In the genomic region with DNA sequence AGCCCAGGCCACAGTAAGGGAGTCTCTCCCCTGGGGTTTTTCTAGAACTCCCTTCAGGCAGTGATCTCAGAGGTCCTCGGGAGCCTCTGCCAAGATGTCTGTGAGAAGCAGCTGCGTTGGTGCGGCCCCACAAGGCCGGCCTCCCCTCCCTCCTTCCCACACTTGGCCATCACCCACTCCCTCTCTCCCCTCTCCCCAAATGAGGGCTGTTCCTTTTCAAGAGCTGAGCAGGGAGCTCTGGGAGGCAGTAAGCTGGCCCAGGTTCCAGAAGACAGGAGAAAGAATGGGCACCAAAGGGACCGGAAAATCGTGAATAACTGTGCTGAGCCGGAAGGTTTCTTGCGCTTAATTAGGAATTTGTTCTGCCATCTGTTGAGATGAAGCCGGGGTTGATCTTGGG, we compare ENCODE assay signal across 9 mouse cellular contexts. TPM values are rescaled to one million over a fixed set of nuclear protein-coding genes. Genes with fewer than 3 reads are reported as not detected.
A peak's percentile ranks its signal among the peaks of the same experiment; 100 is the strongest.
DNase-seq lines count a peak whose midpoint lies in the region; TF ChIP-seq lines count a peak whose summit lies in the region.
"Had no signal": no experiment of that assay in that cellular context is flagged by ENCODE, and none has a peak within 500 bp of the region (broad histone marks: within the 10 kb centered on the region; RNA-seq: fewer than 3 reads in every experiment).

No protein-coding gene starts in this region.

- H3K27me3 ChIP-seq in cerebellum, adult 2 months (ENCODE audit: control insufficient read depth, insufficient read depth, low read length), result no peaks in the 10 kb centered on the region
- no peaks in the 10 kb centered on the region for H3K27me3 ChIP-seq in thymus, adult 2 months (ENCODE audit: control insufficient read depth, insufficient read depth, low read length)

- H3K36me3 ChIP-seq in thymus, adult 2 months (ENCODE audit: control insufficient read depth, insufficient read depth, low read length), result no peaks in the 10 kb centered on the region
- H3K36me3 ChIP-seq: heart, embryonic 12.5 days had no signal

- no peak for TF ChIP-seq CTCF in cerebellum, adult 2 months (IDR thresholded peaks at IDR 0.05; ENCODE audit: borderline replicate concordance, insufficient read depth, low read depth, low read length)
- TF ChIP-seq CTCF in thymus, adult 2 months (IDR thresholded peaks at IDR 0.05; ENCODE audit: borderline replicate concordance, control insufficient read depth, extremely low read depth, insufficient read depth, low read length, poor library complexity), result no peak

- 16% methylated on average over 9 of the region's 9 CpGs for WGBS in cerebellum, adult 2 months
- WGBS in thymus, adult 2 months, result 46% methylated on average over 9 of the region's 9 CpGs

- peaks cover 69% of the 10 kb centered on the region for H3K4me1 ChIP-seq in cerebellum, adult 2 months (ENCODE audit: control insufficient read depth, insufficient read depth, low read length)
- peaks cover 92% of the 10 kb centered on the region for H3K4me1 ChIP-seq in thymus, adult 2 months (replicated peaks; ENCODE audit: control insufficient read depth, insufficient read depth, low read length)

- peak in 1 of 2 experiments; percentile 52 for DNase-seq in cerebellum, adult 2 months
- no peak for DNase-seq in cerebellum, adult 11-12 months
- DNase-seq in layer of hippocampus, adult 9-11 months, result peak; percentile 51
- DNase-seq in layer of hippocampus, postnatal 25 days (ENCODE audit: extremely low spot score in 1 of 2, low spot score in 1 of 2), result no peak
- DNase-seq in thymus, adult 2 months, result no peak
- DNase-seq in thymus, postnatal 36 days, result no peak
- no peak for DNase-seq in ovary, postnatal 36 days (ENCODE audit: low spot score)
- DNase-seq in gastrocnemius, postnatal 10 days, result no peak

- no peak overlapping the region for H3K4me3 ChIP-seq in cerebellum, adult 2 months (replicated peaks; ENCODE audit: insufficient read depth, low read depth, low read length)
- no peak overlapping the region for H3K4me3 ChIP-seq in thymus, adult 2 months (ENCODE audit: control insufficient read depth, insufficient read depth, low read length)
- H3K4me3 ChIP-seq: heart, embryonic 12.5 days had no signal

- no peak for TF ChIP-seq POLR2A in cerebellum, adult 2 months (IDR thresholded peaks at IDR 0.05; ENCODE audit: borderline replicate concordance, insufficient read depth, low read length)
- TF ChIP-seq POLR2A in thymus, adult 2 months (IDR thresholded peaks at IDR 0.05; ENCODE audit: control insufficient read depth, extremely low read depth, insufficient read depth, low read length, poor library complexity), result no peak

- peak overlapping the region; percentile 35; the same call in 1 of the 2 replicates for H3K27ac ChIP-seq in cerebellum, adult 2 months (ENCODE audit: insufficient read depth, low read length)
- H3K27ac ChIP-seq in thymus, adult 2 months (ENCODE audit: control insufficient read depth, insufficient read depth, low read length), result peak overlapping the region; percentile 99

RNA-seq across cellular contexts. Expression of gene Grin2c, which starts 35.1 kb away (rescaled TPM):
- 249 and 283 TPM in 2 replicates for polyA plus RNA-seq in cerebellum, adult 2 months (2012; rRNA removed)
- 10 to 100 TPM; 47.3 to 47.4 TPM for total RNA-seq in layer of hippocampus, postnatal 25 days (2021)
- polyA plus RNA-seq in thymus, adult 2 months (2012; rRNA removed), result 6.5 and 7.1 TPM in 2 replicates
- under 1 TPM; 0.05 to 0.16 TPM for total RNA-seq in gastrocnemius, postnatal 10 days (2021)

RNA-seq across cellular contexts. Expression of gene Nat9, which starts 44.3 kb away (rescaled TPM):
- polyA plus RNA-seq in cerebellum, adult 2 months (2012; rRNA removed), result 30.8 and 37.5 TPM in 2 replicates
- 10 to 100 TPM; 16.6 to 21.3 TPM for total RNA-seq in layer of hippocampus, postnatal 25 days (2021)
- polyA plus RNA-seq in thymus, adult 2 months (2012; rRNA removed), result 9.8 and 11.8 TPM in 2 replicates
- total RNA-seq in gastrocnemius, postnatal 10 days (2021), result 10 to 100 TPM; 13.7 to 14.8 TPM

RNA-seq across cellular contexts. Expression of gene Tmem104, which starts 44.6 kb away (rescaled TPM):
- polyA plus RNA-seq in cerebellum, adult 2 months (2012; rRNA removed), result 12.5 and 13.3 TPM in 2 replicates
- 10 to 100 TPM; 19.0 to 19.4 TPM for total RNA-seq in layer of hippocampus, postnatal 25 days (2021)
- 24.1 and 26.8 TPM in 2 replicates for polyA plus RNA-seq in thymus, adult 2 months (2012; rRNA removed)
- total RNA-seq in gastrocnemius, postnatal 10 days (2021), result 1 to 10 TPM; 3.9 to 6.4 TPM

RNA-seq across cellular contexts. Expression of gene Fdxr, which starts 44.9 kb away (rescaled TPM):
- polyA plus RNA-seq in cerebellum, adult 2 months (2012; rRNA removed), result 53.5 and 56.8 TPM in 2 replicates
- total RNA-seq in layer of hippocampus, postnatal 25 days (2021), result 10 to 100 TPM; 18.6 to 21.2 TPM
- polyA plus RNA-seq in thymus, adult 2 months (2012; rRNA removed), result 31.8 and 36.3 TPM in 2 replicates
- 1 to 10 TPM; 5.0 to 5.7 TPM for total RNA-seq in gastrocnemius, postnatal 10 days (2021)

Comparison
In these comparisons a context has a peak if more than half of its experiments do, and no peak if none do; other contexts are left out.
1. RNA of gene Grin2c, which starts 35.1 kb away (total RNA-seq): 47.3 to 47.4 TPM in layer of hippocampus, postnatal 25 days; 0.05 to 0.16 TPM in gastrocnemius, postnatal 10 days; every median in the first group is over 10 times any median in the second.